Mouse (Mus musculus): ENCODE measurements around the gene Mrpl54.

- peak; percentile 44; the same call in 1 of the 2 replicates for TF ChIP-seq CTCF (IDR thresholded peaks at IDR 0.05; ENCODE audit: borderline replicate concordance, control insufficient read depth, extremely low read depth, insufficient read depth, low read length, poor library complexity)
- TF ChIP-seq POLR2A (IDR thresholded peaks at IDR 0.05; ENCODE audit: control insufficient read depth, extremely low read depth, insufficient read depth, low read length, poor library complexity): no peak
Measured at GRCm38 (mm10) chr10:81288601-81289000, 21.9 kb upstream of the Mrpl54 start.

Measured in thymus, adult 2 months (tissue).